Mouse (Mus musculus) mammary gland, adult 2 months (tissue): ENCODE measurements around the gene Arhgef10l. TPM values are rescaled to one million over a fixed set of nuclear protein-coding genes. Genes with fewer than 3 reads are reported as not detected.

Source experiments
- polyA plus RNA-seq: library from polyadenylated mRNA; depleted of rRNA; stranded (reverse); fragments of >200 nt; gene quantifications from 2 replicates; pipeline ENCODE4 v1.2.3, GENCODE M21; 2012; ENCODE audit warnings: low replicate concordance; rRNA removed

Gene Arhgef10l
- 33.4 and 36.2 TPM in 2 replicates for polyA plus RNA-seq

GRCm38 (mm10) chr4:140665760-140666159 lies at the start of gene Arhgef10l:
Gene Arhgef10l, minus strand, starts transcription at chr4:140666012.

GRCm38 (mm10) chr4:140700269-140701018 lies 34.6 kb upstream of the Arhgef10l start, which contains the start of gene Rcc2:
Gene Rcc2, plus strand, starts transcription at chr4:140700541.

Other genes with a start within 250 kb of the Arhgef10l start
- gene Rcc2, start 34.5 kb upstream of the Arhgef10l start, polyA plus RNA-seq = 37.9 and 74.7 TPM in 2 replicates
- gene Padi6, start 76.6 kb upstream of the Arhgef10l start, polyA plus RNA-seq = not detected in 2 replicates
- 4.0 and 4.8 TPM in 2 replicates for gene Padi4, start 108.2 kb upstream of the Arhgef10l start, polyA plus RNA-seq
- gene Padi3, start 144.6 kb upstream of the Arhgef10l start, polyA plus RNA-seq = 0.92 and 1.1 TPM in 2 replicates
- 0.19 and 0.32 TPM in 2 replicates for gene Padi1, start 179.8 kb upstream of the Arhgef10l start, polyA plus RNA-seq
- gene Padi2, start 240.3 kb upstream of the Arhgef10l start, polyA plus RNA-seq = 18.7 and 47.7 TPM in 2 replicates